Mouse (Mus musculus) olfactory bulb, adult 2 months (tissue): ENCODE data around the gene Mapkapk2.

Experiments used
- CTCF ChIP-seq: fragments of 200-500 bp; IDR thresholded peaks from 2 replicates; pipeline ENCODE4 v1.5.1; 2012; ENCODE audit warnings: low read depth, mild to moderate bottlenecking, low read length, moderate library complexity; ENCODE audit not compliant: insufficient read depth
- POLR2A ChIP-seq: fragments of 200-500 bp; IDR thresholded peaks from 2 replicates; pipeline ENCODE4 v1.6.1; 2012; ENCODE audit warnings: mild to moderate bottlenecking, low read depth, low read length, moderate library complexity; ENCODE audit not compliant: insufficient read depth

GRCm38 (mm10) chr1:131031267-131031666, 66.4 kb downstream of the Mapkapk2 start:
- no peak for TF ChIP-seq POLR2A
- no peak for TF ChIP-seq CTCF
